Mouse (Mus musculus) left cerebral cortex, postnatal 10 days (tissue): Measurements from ENCODE around the gene Rnf6. TPM values are rescaled to one million over a fixed set of nuclear protein-coding genes. Genes with fewer than 3 reads are reported as not detected.
"Not testable (repeated sequence)": the region's sequence is repeated elsewhere in the genome, so short reads cannot be mapped to it uniquely, and the experiment has no call there.

ENCODE experiments used
- DNase-seq, 2 experiments: peaks; one replicate each; pipeline ENCODE4 v3.0.0; 2021 to 2022; ENCODE audit warnings: low spot score in 2 of 2, mixed read lengths in 1 of 2; ENCODE audit errors: extremely low spot score in 1 of 2
- intact Hi-C: fragments of 180-260 bp; cut with DNase I; formaldehyde crosslinking; loops from one replicate; pipeline ENCODE4 v1.15.1; 2025
- total RNA-seq, 2 experiments: library from RNA; stranded (reverse); gene quantifications; 2 replicates each; pipeline ENCODE4 v1.2.3; 2021

Rnf6 gene
- total RNA-seq, 2 experiments from 2014 or later = 39.3 to 39.9 TPM

DNA sequence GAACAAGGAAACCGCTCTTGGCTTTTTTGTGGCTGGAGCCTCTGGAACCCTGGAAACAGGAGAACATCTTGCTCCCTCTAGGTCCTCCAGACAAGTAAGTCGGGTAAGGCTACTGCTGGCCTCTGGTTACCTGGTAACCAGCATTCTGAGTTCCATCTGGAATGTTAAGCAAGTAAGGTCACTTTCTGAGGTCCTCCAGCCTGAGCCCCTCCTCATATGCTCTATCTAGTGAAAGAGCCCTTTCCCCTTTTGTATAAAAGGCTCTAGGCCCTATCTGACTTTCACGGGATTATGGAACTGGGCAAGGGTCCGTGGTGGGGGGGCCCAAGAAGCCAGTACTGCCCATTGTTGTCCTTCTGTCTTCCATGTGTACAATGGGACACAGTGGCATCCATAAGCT is 36.2 kb downstream of the Rnf6 start, which contains the start of gene 1700001J03Rik:
1700001J03Rik (minus strand) TSS at position 101 of the 400 bp plus-strand sequence.
- DNase-seq, intact Hi-C loops: not testable (repeated sequence)

- DNase-seq, intact Hi-C loops: not testable (repeated sequence)
Measured at GRCm38 (mm10) chr5:146172744-146173143, 48.6 kb downstream of the Rnf6 start.

- intact Hi-C loops = not testable (repeated sequence)
Measured at GRCm38 (mm10) chr5:146170621-146171020, 50.7 kb downstream of the Rnf6 start, which contains the start of gene Gm6309. Gene Gm6309, minus strand, starts transcription at chr5:146170721.

GRCm38 (mm10) chr5:146160439-146160838 is 60.9 kb downstream of the Rnf6 start, which contains the start of gene Gm5565:
Gene Gm5565, minus strand, starts transcription at chr5:146160539.
- intact Hi-C loops, DNase-seq: not testable (repeated sequence)

More at GRCm38 (mm10) chr5:146170621-146171020, 50.7 kb downstream of the Rnf6 start, which contains the start of gene Gm6309:
- not testable (repeated sequence) for DNase-seq

Other genes with a start within 250 kb of the Rnf6 start
- gene Cyp3a25, start 211.9 kb downstream of the Rnf6 start, total RNA-seq = not detected
- not detected for gene Cyp3a59, start 142.3 kb downstream of the Rnf6 start, total RNA-seq
- not detected for gene Gm5565, start 61.0 kb downstream of the Rnf6 start, total RNA-seq
- not detected for gene Gm6309, start 50.8 kb downstream of the Rnf6 start, total RNA-seq
- under 1 TPM in 1 of 2 experiments, not detected in 1; 0.47 TPM for gene 1700001J03Rik, start 36.3 kb downstream of the Rnf6 start, total RNA-seq
- 10 to 100 TPM; 45.8 to 49.5 TPM for gene Cdk8, start 9.7 kb upstream of the Rnf6 start, total RNA-seq
- gene Wasf3, start 163.4 kb upstream of the Rnf6 start, total RNA-seq = 10 to 100 TPM; 72.6 to 78.6 TPM